Mouse (Mus musculus) hindbrain, embryonic 14.5 days (tissue): ENCODE data around the gene Optn. TPM values are rescaled to one million over a fixed set of nuclear protein-coding genes. Genes with fewer than 3 reads are reported as not detected.
A peak's percentile ranks its signal among the peaks of the same experiment; 100 is the strongest.

Experiments
- ATAC-seq: fragments of 200-750 bp; cut with Nextera tagmentation; 2 replicates; pipeline ENCODE4 v1.8.0; 2017; ENCODE audit warnings: moderate number of reproducible peaks, mild to moderate bottlenecking, moderate TSS enrichment, moderate library complexity; ENCODE audit not compliant: low FRiP score
- DNase-seq: peaks from one replicate; pipeline ENCODE4 v3.0.0-alpha.2; 2015; ENCODE audit warnings: low spot score
- H3K27ac ChIP-seq: fragments of 300-500 bp; sonication (generic); 2 replicates; pipeline ENCODE4 v1.5.1; 2014; ENCODE audit warnings: mild to moderate bottlenecking, moderate library complexity
- H3K27me3 ChIP-seq: fragments of 300-500 bp; sonication (generic); 2 replicates; pipeline ENCODE4 v1.6.1; 2014; ENCODE audit warnings: mild to moderate bottlenecking, low read length, mixed read lengths; ENCODE audit not compliant: control insufficient read depth, insufficient read depth
- H3K36me3 ChIP-seq: fragments of 300-500 bp; sonication (generic); replicated peaks from 2 replicates; pipeline ENCODE4 v1.6.1; 2014; ENCODE audit not compliant: control insufficient read depth, insufficient read depth
- H3K4me1 ChIP-seq: fragments of 300-500 bp; sonication (generic); replicated peaks from 2 replicates; pipeline ENCODE4 v1.6.1; 2014; ENCODE audit warnings: antibody characterized with exemption, low read length, mixed read lengths; ENCODE audit not compliant: control insufficient read depth, insufficient read depth
- H3K4me2 ChIP-seq: fragments of 300-500 bp; sonication (generic); replicated peaks from 2 replicates; pipeline ENCODE4 v1.6.1; 2014; ENCODE audit warnings: mild to moderate bottlenecking, moderate library complexity
- H3K4me3 ChIP-seq: fragments of 300-500 bp; sonication (generic); replicated peaks from 2 replicates; pipeline ENCODE4 v1.5.1; 2014; ENCODE audit warnings: mild to moderate bottlenecking, low read length
- H3K9ac ChIP-seq: fragments of 300-500 bp; sonication (generic); 2 replicates; pipeline ENCODE4 v1.6.1; 2014
- H3K9me3 ChIP-seq: fragments of 300-500 bp; sonication (generic); 2 replicates; pipeline ENCODE4 v1.6.1; 2016; ENCODE audit warnings: low read length; ENCODE audit not compliant: control insufficient read depth
- WGBS: fragments of 180-500 bp; shearing (Covaris S2); extraction: QIAGEN DNeasy Blood & Tissue Kit; methylation state at CpG from one replicate; pipeline ENCODE4 v1.1.7; 2014; 5-methylcytosine and 5-hydroxymethylcytosine counted together
- polyA plus RNA-seq: library from polyadenylated mRNA; unstranded; fragments of >200 nt; fragmentation: Nextera tagmentation; extraction: Ambion mirVana; gene quantifications from 2 replicates; pipeline ENCODE4 v1.2.1, GENCODE M21; 2014

Gene Optn
- polyA plus RNA-seq, 1 experiment from 2014 or later: 18.0 TPM

GRCm38 (mm10) chr2:5023699-5024399 lies 40.0 kb downstream of the Optn start:
- Histone ChIP-seq H3K27me3 (no peaks in the 10 kb centered on the region), H3K4me1 (no peaks in the 10 kb centered on the region), H3K4me2 (no peak overlapping the region), H3K36me3 (no peaks in the 10 kb centered on the region), H3K9me3 (no peaks in the 10 kb centered on the region), H3K4me3 (no peak overlapping the region), H3K9ac (no peak overlapping the region), H3K27ac (no peak overlapping the region)
- no peak for ATAC-seq
- DNase-seq: no peak
- WGBS: 84% methylated on average over 14 of the region's 14 CpGs

- 77% methylated on average over 2 of the region's 2 CpGs for WGBS
- H3K9ac ChIP-seq: no peak overlapping the region
- ATAC-seq (no peak), DNase-seq (no peak)
- no peak overlapping the region for H3K27ac ChIP-seq
- no peaks in the 10 kb centered on the region for H3K4me1 ChIP-seq
- no peaks in the 10 kb centered on the region for H3K9me3 ChIP-seq
- H3K4me3 ChIP-seq: no peak overlapping the region
- H3K36me3 ChIP-seq: no peaks in the 10 kb centered on the region
- no peaks in the 10 kb centered on the region for H3K27me3 ChIP-seq
- no peak overlapping the region for H3K4me2 ChIP-seq
These were observed 40.6 kb downstream of the Optn start for GRCm38 (mm10) chr2:5023275-5023674.

GRCm38 (mm10) chr2:5019708-5020107 lies 44.1 kb downstream of the Optn start:
- ATAC-seq: no peak

GRCm38 (mm10) chr2:5016922-5017321 lies 46.9 kb downstream of the Optn start:
- DNase-seq: no peak
- Histone ChIP-seq H3K4me2 (no peak overlapping the region), H3K9me3 (no peaks in the 10 kb centered on the region), H3K36me3 (no peaks in the 10 kb centered on the region), H3K27me3 (no peaks in the 10 kb centered on the region), H3K27ac (no peak overlapping the region), H3K9ac (no peak overlapping the region), H3K4me1 (no peaks in the 10 kb centered on the region), H3K4me3 (no peak overlapping the region)
- 95% methylated on average over 7 of the region's 7 CpGs for WGBS
- ATAC-seq: no peak

More at GRCm38 (mm10) chr2:5019708-5020107, 44.1 kb downstream of the Optn start:
- Histone ChIP-seq H3K36me3 (no peaks in the 10 kb centered on the region), H3K4me3 (no peak overlapping the region), H3K4me2 (no peak overlapping the region), H3K9ac (no peak overlapping the region), H3K27ac (no peak overlapping the region), H3K9me3 (no peaks in the 10 kb centered on the region), H3K4me1 (no peaks in the 10 kb centered on the region), H3K27me3 (no peaks in the 10 kb centered on the region)
- DNase-seq: no peak
- 56% methylated on average over 1 of the region's 1 CpGs for WGBS

GRCm38 (mm10) chr2:5015527-5015926 lies 48.3 kb downstream of the Optn start:
- DNase-seq (no peak), ATAC-seq (no peak)
- no peaks in the 10 kb centered on the region for H3K36me3 ChIP-seq
- no peak overlapping the region for H3K9ac ChIP-seq
- H3K9me3 ChIP-seq: no peaks in the 10 kb centered on the region
- no peak overlapping the region for H3K27ac ChIP-seq
- 84% methylated on average over 6 of the region's 6 CpGs for WGBS
- no peak overlapping the region for H3K4me3 ChIP-seq
- no peaks in the 10 kb centered on the region for H3K4me1 ChIP-seq
- H3K27me3 ChIP-seq: no peaks in the 10 kb centered on the region
- H3K4me2 ChIP-seq: no peak overlapping the region

DNA sequence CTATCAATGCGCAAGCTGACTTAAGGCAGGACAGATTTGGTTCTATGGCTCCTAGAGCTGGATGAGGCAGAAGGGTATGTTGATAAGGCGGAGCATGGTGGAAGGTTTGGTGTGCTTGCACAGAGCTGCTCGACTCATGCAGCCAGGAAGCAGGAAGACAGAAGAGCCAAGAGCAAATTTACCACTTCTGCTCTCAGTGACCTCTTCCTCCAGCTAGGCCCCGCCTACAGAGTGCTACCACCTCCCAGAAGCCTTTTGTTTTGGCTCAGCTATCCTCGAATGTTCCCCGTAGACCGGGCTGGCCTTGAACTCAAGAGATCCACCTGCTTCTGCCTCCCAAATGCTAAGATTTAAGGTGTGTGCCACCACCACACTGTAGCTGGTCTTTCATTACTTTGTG lies 49.2 kb downstream of the Optn start:
- no peak for DNase-seq
- no peak overlapping the region for H3K4me2 ChIP-seq
- H3K9me3 ChIP-seq: no peaks in the 10 kb centered on the region
- H3K4me1 ChIP-seq: no peaks in the 10 kb centered on the region
- no peak overlapping the region for H3K27ac ChIP-seq
- no peaks in the 10 kb centered on the region for H3K27me3 ChIP-seq
- H3K9ac ChIP-seq: no peak overlapping the region
- ATAC-seq: no peak
- H3K4me3 ChIP-seq: no peak overlapping the region
- whole genome bisulfite sequencing: 77% methylated on average over 7 of the region's 7 CpGs
- H3K36me3 ChIP-seq: no peaks in the 10 kb centered on the region

GRCm38 (mm10) chr2:5012491-5013324 lies 51.1 kb downstream of the Optn start, which contains the start of gene Mcm10:
Mcm10 (minus strand) TSS chr2:5012791.
- Histone ChIP-seq H3K4me2 (peak within 1 kb of the TSS; percentile 64), H3K4me1 (no peaks in the 10 kb centered on the region), H3K27ac (no peak within 1 kb of the TSS; the same call in 1 of the 2 replicates), H3K4me3 (peak within 1 kb of the TSS; percentile 44), H3K9me3 (no peaks in the 10 kb centered on the region), H3K27me3 (no peaks in the 10 kb centered on the region), H3K36me3 (no peaks in the 10 kb centered on the region), H3K9ac (no peak within 1 kb of the TSS)
- ATAC-seq (peak; percentile 100), DNase-seq (peak; percentile 97)
- WGBS: 5% methylated on average over 31 of the region's 32 CpGs

DNA sequence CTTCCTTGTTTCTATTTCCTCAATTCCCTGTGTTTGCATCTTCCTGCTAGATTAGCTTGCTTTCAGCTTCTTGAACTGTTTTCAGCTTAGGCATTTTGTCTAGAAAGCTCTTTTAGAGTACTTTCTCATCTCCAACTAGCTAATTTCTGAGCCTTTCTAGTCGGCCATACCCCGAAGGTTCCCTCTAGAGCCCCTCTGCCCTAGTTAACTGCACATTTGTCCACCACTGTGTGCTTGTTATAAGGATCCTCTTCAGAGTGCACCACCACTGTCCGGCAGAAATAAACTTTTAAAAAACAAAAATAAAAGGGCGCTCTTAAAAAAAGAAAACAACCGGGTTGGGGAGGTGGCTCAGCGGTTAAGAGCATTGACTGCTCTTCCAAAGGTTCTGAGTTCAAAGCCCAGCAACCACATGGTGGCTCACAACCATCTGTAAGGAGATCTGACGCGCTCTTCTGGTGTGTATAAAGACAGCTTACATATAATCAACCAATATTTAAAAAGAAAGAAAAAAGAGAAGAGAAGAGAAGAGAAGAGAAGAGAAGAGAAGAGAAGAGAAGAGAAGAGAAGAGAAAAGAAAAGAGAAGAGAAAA lies 51.9 kb downstream of the Optn start:
- Histone ChIP-seq H3K27ac (no peak overlapping the region), H3K4me2 (peak overlapping the region; percentile 64), H3K27me3 (no peaks in the 10 kb centered on the region), H3K9ac (no peak overlapping the region), H3K9me3 (no peaks in the 10 kb centered on the region), H3K4me1 (no peaks in the 10 kb centered on the region), H3K36me3 (no peaks in the 10 kb centered on the region), H3K4me3 (peak overlapping the region; percentile 44)
- ATAC-seq (no peak), DNase-seq (no peak)
- 14% methylated on average over 8 of the region's 8 CpGs for WGBS

- Histone ChIP-seq H3K27me3 (no peaks in the 10 kb centered on the region), H3K36me3 (no peaks in the 10 kb centered on the region), H3K9ac (no peak overlapping the region), H3K4me2 (no peak overlapping the region), H3K4me3 (no peak overlapping the region), H3K27ac (no peak overlapping the region), H3K4me1 (no peaks in the 10 kb centered on the region), H3K9me3 (no peaks in the 10 kb centered on the region)
- DNase-seq (no peak), ATAC-seq (no peak)
- 94% methylated on average over 4 of the region's 4 CpGs for WGBS
These were observed 56.7 kb downstream of the Optn start for GRCm38 (mm10) chr2:5007107-5007506.
